Mouse (Mus musculus) brain, adult 2 months (tissue): ENCODE results near the gene Pak1.

ENCODE experiments used
- DNase-seq: peaks from one replicate; pipeline ENCODE4 v3.0.0; 2011; ENCODE audit warnings: low read depth, low spot score

The Pak1 gene

GRCm38 (mm10) chr7:97788190-97788668, at the start of gene Pak1:
Gene Pak1, plus strand, starts transcription at chr7:97788541.
- peak; percentile 92 for DNase-seq

DNA sequence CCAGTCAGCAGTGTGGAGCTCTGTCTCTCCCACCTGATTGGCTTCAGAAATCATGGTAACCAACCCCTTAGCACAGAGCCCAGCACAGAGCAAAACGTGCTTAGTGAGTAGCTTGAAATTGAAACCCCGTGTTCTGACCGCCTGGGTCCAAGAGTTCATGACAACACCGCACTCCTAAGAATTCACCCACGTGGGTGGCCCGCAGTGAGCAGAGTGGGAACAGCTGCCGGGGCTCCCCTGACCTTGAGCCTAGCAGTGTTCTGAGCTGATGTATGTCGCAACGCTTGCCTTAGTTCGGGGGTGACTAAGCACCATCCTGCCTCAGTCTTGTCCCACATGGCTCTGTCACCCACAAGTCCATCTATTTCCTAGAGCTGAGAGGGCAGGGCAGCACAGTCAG, 47.4 kb upstream of the Pak1 start:
- no peak for DNase-seq

DNA sequence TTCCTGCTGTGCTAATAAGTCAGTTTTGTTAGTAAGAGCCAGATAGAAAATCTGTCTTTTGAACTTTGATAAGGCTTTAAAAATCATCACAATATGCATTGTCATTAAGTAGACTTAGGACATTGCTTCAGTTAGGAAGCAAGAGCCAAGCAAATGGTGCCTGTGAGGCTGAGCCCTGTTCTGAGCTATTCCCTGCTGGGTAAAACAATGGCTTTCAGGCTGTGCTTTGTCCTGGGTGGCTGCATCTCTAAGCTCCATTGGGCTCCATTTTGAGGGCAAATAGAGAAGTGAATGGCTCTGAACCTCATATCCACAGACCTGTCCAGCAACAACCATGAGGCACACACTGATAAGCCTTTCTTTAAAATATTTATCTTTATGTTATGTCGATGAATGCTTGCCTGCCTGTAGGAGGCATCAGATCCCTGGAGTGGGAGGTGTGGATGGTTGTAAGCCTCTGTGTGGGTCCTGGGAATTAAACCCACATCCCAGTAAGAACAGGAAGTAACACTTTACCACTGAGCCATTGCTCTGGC, 46.5 kb upstream of the Pak1 start:
- no peak for DNase-seq

- DNase-seq = peak; percentile 88
These were observed 43.0 kb upstream of the Pak1 start for GRCm38 (mm10) chr7:97745299-97745698.

- DNase-seq = no peak
These were observed 41.1 kb upstream of the Pak1 start for GRCm38 (mm10) chr7:97747176-97747707.

DNA sequence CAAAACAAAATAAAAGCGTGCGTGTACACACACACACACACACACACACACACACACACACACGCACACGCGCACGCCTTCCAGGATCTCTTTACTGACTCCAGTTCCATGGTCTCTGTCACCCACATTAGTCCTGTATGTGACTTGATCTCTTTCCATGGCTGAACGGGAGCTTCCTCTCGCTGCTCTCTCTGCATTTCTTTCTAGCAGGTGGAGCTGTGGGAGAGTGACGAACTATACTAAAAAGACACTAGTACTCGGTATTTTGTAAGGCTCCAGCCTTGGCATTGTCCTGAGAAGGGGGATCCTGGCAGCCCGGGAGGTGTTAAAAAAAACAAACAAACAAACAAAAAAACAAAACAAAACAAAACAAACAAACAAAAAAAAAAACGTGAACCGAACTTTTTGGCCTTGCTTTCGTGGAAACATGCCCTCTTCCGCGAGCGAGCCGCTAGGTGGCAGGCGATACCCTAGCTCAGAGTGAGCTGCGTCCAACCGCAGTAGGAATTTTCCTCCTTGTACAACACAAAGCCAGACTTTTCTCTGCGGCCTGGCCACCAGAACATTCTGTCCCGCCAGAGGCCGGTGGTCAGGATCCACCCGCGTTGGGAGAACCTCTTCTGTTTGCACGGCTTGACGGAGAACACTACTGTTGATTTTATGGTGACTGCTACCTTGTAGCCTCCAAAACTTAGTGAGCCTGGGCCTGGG, 40.4 kb upstream of the Pak1 start:
- DNase-seq = peak; percentile 94

DNA sequence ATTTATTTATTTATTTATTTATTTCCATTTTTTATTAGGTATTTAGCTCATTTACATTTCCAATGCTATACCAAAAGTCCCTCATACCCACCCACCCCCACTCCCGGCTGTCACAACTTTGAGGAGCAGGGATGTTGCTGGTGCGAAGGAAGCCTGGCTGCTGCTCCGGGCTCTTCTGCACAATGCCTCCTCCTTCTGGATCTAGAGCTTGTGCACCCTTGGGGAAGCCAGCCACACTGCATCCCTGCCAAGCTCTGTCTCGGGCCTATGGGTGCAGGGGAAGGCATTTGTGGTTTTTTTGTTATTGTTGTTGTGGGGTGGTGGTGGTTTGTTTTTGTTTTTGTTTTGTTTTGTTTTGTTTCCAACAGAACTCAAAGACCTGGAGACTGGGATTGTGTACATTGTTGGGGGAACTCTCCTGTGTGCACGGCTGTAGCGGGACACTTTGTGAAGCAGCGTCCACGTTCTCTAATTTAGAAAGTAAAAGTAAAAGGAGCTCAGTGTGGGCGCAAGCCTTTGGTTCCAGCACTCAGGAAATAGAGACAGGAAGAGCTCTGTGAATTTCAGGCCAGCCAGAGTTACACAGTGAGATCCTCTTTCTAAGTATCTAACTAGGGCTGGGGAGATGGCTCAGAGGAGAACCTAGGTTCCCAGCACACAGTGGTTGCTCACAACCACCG, 39.7 kb upstream of the Pak1 start:
- peak; percentile 56 for DNase-seq

DNA sequence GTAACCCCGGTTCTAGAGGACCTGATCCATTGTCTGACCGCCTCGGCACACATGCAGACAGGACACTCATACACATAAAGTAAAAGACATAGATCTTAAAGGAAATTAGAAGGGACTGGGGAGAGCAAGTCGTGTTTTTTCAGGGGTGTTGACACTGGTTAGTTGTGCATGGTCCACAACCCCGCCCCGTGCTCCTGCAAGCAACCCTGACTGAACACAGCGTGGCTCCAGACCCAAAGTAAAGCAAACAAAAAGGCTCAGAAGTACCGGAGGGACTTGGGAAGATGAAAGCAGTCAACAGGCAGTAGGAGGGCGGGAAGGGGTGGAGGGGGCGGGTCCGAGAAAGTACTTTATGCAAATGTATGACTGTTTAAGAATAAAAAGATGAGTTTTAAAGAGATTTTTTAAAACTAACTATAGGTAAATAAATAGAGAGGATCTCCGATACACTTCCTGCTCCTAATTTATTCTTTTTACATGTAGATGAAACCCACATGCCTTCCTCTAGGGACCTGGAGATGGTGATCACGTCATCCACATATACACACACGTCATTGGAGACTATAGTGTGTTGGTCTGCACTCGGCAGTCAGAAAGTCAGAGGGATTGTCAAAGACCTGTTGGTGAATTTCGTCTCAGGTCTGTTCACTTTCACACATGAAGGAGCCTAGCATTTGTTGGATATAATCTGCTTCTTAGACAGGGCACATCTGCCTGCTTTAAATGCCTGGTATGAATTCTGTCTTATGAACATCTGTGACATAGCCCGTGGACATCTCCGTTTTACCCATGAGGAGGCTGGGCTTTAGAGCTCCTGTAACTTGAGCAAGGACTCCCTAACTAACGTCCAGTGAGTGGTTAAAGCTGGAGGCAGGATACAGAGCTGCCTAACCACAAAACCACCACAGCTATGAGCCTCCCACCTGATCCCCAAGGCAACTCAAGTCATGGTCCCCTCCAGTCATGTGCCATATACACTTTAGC, 38.8 kb upstream of the Pak1 start:
- DNase-seq = no peak

DNA sequence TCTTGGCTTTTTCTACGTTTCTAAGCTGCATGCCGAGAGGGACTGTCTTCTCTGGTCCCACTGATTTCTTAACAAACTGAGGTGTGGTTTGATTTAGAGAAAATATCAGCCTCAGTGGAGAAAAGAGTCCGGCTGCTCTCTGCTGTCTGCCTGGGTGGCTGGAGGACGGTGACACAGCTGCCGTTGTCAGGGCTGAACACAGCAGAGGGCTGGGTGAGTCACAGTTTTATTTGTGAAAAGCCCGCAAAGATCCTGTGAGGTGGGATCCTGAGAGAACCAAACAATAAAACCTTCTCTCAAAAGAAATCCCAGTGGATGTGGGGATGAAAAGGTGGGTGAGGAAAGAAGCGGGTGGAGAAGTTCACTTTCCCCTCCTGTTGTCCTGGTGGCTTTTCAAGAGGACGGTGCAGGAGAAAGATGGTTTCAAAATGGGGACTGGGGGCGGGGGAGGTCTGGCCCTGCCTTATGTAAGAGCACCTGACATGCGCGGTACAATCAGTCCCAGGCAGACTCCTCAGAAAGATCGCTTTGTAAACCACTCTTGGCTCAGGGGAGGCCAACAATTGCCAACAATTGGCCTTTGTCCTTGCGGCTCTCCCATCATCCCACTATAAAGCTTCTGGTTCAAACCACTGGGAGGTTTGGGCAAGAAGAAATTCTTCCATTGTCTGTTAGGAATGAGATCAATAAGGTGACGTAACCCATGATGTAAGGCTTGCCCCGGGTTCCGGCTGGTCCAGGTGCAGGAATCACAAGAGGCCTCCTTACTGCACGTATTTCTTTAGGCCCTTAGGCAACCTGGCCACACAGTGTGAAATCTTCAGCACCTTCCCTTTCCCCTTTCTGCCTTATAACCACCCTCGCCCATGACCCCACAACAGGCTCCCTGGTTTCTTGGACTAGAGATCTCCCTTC, 31.1 kb upstream of the Pak1 start:
- DNase-seq = peak; percentile 96

DNA sequence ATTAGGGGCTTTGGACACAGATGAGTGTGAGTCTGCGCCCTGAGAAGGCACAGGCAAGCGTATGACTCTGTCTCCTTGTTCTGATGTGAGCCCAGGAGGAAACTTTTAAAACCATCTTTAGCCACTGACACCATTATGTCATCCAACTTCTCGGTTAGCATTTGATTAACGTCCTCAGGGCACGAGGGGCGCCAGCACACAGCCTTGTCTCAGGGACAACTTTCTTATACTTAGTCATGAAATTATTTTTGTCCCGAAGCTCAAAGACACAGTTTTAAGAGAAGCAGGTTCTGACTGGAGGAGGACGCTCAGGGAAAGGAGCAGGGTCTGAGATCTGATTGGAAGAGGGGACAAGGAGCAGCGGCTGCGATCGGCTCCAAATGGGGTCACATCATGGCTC, 23.8 kb upstream of the Pak1 start:
- peak; percentile 25 for DNase-seq

DNA sequence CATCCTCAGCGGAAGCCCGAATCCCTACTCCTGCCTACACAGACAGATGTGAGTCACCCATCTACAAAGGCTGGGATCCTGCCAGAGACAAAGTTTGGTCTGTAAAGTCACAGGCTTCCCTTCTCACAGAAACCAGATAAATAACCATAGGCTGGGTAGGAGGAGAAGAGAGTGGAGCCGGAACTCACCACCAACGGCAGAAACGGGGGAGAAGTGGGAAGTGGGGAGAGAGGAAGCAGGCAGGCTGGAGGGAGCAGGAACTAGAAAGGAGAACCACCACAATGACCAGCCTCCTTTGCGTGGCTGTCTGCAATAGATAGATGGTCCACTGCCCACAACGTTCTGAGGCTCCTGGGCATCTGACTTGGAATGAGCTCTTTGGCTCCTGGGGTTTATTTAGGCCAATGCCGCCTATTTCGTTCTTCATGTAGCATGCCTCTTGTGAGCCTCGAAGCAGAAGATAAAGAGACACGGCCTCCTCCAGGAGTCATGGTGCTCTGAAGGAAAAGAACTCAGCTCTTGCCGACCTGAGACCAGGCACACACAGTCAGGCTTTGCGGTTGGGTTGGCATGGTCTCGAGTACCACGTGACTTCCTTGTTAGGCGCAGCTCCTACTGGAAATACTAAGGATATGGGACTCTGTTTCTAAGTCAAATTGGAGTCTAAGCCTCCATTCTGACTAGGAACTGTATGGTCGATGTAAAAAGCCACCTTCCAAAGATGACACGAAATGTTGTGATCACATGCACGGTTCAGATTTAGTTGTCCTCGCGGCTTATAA, 23.0 kb upstream of the Pak1 start:
- peak; percentile 92 for DNase-seq

GRCm38 (mm10) chr7:97765963-97766347, 22.4 kb upstream of the Pak1 start:
- DNase-seq = no peak

- DNase-seq = no peak
These were observed 21.8 kb upstream of the Pak1 start for GRCm38 (mm10) chr7:97766406-97767166.

DNA sequence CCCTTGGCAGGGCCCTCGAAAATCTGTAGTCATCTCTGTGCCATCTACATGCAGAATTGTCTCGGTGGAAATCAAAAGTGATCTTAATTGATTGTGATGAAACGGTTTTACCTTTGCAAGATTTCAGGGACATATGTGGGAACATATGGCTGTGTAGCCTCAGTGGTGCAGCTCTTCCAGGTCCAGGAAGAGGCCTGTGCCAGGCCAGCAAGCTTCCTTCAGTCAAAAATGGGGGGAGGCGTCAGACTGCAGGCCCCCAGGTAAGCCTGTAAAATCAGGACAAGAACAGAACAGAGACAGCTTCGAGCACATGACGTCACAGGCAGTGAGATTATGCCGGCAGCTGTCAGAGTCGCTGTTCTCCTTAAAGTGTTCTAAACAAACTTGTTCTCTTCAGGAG, 20.5 kb upstream of the Pak1 start:
- DNase-seq = peak; percentile 83

DNA sequence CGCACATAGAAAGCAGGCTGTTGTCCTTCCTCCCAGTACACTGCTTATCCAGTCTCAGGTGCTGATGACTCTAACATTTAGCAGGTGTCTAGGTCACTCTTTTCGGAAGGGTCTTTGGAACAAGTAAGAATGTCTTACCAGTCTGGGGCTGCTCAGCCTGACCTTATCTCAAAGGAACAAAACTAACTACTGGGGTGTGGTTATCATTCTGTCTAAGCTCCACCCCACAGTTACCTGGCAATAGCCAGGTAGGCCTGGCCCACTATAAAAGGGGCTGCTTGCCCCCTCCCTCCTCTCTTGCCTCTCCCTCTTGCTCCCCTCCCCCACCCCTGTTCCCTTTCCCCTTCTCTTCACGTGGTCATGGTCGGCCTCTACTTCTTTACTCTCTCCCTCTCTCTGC, 19.3 kb upstream of the Pak1 start:
- no peak for DNase-seq

- DNase-seq = peak; percentile 60
These were observed 17.3 kb upstream of the Pak1 start for GRCm38 (mm10) chr7:97770841-97771620.

DNA sequence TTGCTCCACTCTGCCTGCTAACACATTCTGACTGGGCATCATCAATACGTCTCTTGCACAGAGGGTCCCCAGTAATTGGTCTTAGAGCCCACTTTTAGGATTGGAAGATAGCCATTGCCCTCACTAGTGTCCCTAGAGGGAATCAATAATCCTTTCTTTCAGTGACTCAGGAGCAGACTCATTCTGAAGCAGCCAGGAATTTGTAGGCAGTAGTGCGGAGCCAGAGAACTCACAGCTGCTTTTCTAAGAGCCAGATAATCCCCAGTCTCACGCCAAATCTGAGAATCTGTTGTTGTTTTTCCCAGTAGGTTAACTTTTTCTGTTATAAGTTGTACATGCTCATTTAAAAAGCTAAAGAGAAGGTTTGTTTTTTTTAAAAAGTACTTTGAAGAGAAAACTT, 13.0 kb upstream of the Pak1 start:
- peak; percentile 51 for DNase-seq

- no peak for DNase-seq
These were observed 12.4 kb upstream of the Pak1 start for GRCm38 (mm10) chr7:97775923-97776322.
